Mouse (Mus musculus): ENCODE results near the gene Chst10.

Gene Chst10

GRCm38 (mm10) chr1:38817268-38817667, 80.7 kb downstream of the Chst10 start:
- no peak for DNase-seq (ENCODE audit: low read depth, low spot score)

GRCm38 (mm10) chr1:38816306-38816705, 81.7 kb downstream of the Chst10 start:
- DNase-seq (ENCODE audit: low read depth, low spot score): no peak
